Mouse (Mus musculus): ENCODE results near the gene Plekhf1. TPM values are rescaled to one million over a fixed set of nuclear protein-coding genes. Genes with fewer than 3 reads are reported as not detected.

Gene Plekhf1
- polyA plus RNA-seq, 1 experiment from 2014 or later, result 5.0 TPM

GRCm38 (mm10) chr7:38215281-38215680 is 12.5 kb downstream of the Plekhf1 start:
- Histone ChIP-seq H3K4me2 (no peak overlapping the region), H3K9ac (no peak overlapping the region), H3K4me3 (replicated peaks) (no peak overlapping the region), H3K27ac (no peak overlapping the region), H3K9me3 (replicated peaks) (no peaks in the 10 kb centered on the region), H3K27me3 (no peaks in the 10 kb centered on the region), H3K4me1 (peaks cover 6% of the 10 kb centered on the region), H3K36me3 (peaks cover 8% of the 10 kb centered on the region; the same call in 1 of the 2 replicates)
- 67% methylated on average over 7 of the region's 7 CpGs for WGBS
- ATAC-seq (replicated peaks; ENCODE audit: low FRiP score), result no peak

DNA sequence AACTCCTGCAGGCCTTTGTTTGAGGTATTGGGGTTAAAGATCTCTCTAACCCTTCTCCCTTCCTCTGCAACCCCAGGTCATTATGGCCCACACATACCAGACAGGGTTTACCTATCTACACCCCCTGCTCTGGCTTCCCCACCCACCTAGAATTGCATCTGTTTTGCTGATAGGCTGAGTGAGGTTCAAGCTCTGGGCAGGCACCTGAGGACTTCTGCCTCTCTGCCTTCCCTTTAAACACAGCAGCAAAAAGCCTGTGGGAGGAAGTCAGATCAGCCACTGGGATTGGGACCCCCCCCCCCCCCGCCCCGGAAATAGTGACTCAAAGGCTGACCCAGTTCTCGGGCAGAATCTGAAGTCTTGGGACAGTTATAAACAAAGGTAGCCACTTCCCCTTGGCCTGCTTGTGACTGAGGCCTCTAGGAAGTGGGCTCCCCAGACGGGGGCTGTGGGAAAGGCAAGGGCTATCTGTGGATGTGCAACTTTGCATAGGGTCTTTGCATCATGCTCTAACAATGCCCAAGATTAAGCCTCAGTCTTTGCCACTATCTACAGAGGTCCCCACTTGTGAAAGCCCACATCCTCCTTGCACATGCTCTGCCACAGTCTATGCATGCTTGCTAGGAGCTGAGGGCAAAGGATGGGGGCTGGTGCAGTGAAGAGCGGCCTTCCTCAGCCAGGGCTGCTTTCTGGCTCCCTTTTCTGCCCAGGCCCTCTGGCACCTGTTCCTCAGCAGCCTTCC is 13.2 kb downstream of the Plekhf1 start:
- H3K9ac ChIP-seq, result no peak overlapping the region
- H3K36me3 ChIP-seq, result peaks cover 3% of the 10 kb centered on the region; the same call in 1 of the 2 replicates
- H3K27me3 ChIP-seq, result no peaks in the 10 kb centered on the region
- no peak overlapping the region for H3K27ac ChIP-seq
- H3K4me2 ChIP-seq, result no peak overlapping the region
- no peaks in the 10 kb centered on the region for H3K9me3 ChIP-seq (replicated peaks)
- ATAC-seq (replicated peaks; ENCODE audit: low FRiP score), result no peak
- H3K4me3 ChIP-seq (replicated peaks), result no peak overlapping the region
- H3K4me1 ChIP-seq, result peaks cover 6% of the 10 kb centered on the region
- WGBS, result 58% methylated on average over 5 of the region's 5 CpGs

DNA sequence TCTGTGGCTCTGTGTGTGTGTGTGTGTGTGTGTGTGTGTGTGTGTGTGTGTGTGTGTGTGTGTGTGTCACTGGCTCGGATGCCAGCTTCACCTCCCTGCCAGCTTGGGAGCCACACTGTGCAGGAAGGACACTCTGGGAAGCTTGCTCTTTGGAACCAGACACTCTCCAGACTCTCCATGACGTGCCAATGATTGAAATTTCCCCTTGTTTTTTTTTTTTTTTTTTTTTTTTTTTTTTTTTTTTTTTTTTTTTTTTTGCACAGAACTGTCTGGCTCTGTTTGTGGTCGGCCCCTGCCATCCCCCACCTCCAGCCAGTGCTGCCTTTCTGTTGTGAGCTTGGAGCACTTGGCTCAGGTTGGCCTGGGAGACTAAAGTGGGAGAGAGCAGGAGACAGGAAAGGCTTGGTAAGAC is 15.2 kb downstream of the Plekhf1 start:
- Histone ChIP-seq H3K9ac (no peak overlapping the region), H3K4me3 (replicated peaks) (no peak overlapping the region), H3K36me3 (no peaks in the 10 kb centered on the region), H3K4me2 (no peak overlapping the region), H3K27me3 (no peaks in the 10 kb centered on the region), H3K4me1 (peaks cover 6% of the 10 kb centered on the region), H3K27ac (peak overlapping the region; percentile 54; the same call in 1 of the 2 replicates), H3K9me3 (replicated peaks) (no peaks in the 10 kb centered on the region)
- ATAC-seq (replicated peaks; ENCODE audit: low FRiP score), result no peak
- 18% methylated on average over 3 of the region's 3 CpGs for WGBS

GRCm38 (mm10) chr7:38209478-38210152 is 18.2 kb downstream of the Plekhf1 start:
- H3K36me3 ChIP-seq, result no peaks in the 10 kb centered on the region
- no peaks in the 10 kb centered on the region for H3K9me3 ChIP-seq (replicated peaks)
- 77% methylated on average over 11 of the region's 11 CpGs for WGBS
- no peak overlapping the region for H3K9ac ChIP-seq
- H3K4me2 ChIP-seq, result no peak overlapping the region
- peaks cover 6% of the 10 kb centered on the region for H3K4me1 ChIP-seq
- H3K27me3 ChIP-seq, result no peaks in the 10 kb centered on the region
- no peak for ATAC-seq (replicated peaks; ENCODE audit: low FRiP score)
- no peak overlapping the region for H3K4me3 ChIP-seq (replicated peaks)
- no peak overlapping the region for H3K27ac ChIP-seq

GRCm38 (mm10) chr7:38208969-38209368 is 18.8 kb downstream of the Plekhf1 start:
- H3K9ac ChIP-seq, result no peak overlapping the region
- no peaks in the 10 kb centered on the region for H3K36me3 ChIP-seq
- no peak overlapping the region for H3K27ac ChIP-seq

GRCm38 (mm10) chr7:38206564-38206963 is 21.3 kb downstream of the Plekhf1 start:
- Histone ChIP-seq H3K4me1 (no peaks in the 10 kb centered on the region), H3K27ac (no peak overlapping the region), H3K27me3 (no peaks in the 10 kb centered on the region), H3K9ac (no peak overlapping the region), H3K4me2 (no peak overlapping the region), H3K9me3 (replicated peaks) (no peaks in the 10 kb centered on the region), H3K4me3 (replicated peaks) (no peak overlapping the region), H3K36me3 (no peaks in the 10 kb centered on the region)
- ATAC-seq (replicated peaks; ENCODE audit: low FRiP score), result no peak
- 71% methylated on average over 3 of the region's 3 CpGs for WGBS

More at GRCm38 (mm10) chr7:38208969-38209368, 18.8 kb downstream of the Plekhf1 start:
- H3K4me3 ChIP-seq (replicated peaks), result no peak overlapping the region
- H3K4me2 ChIP-seq, result no peak overlapping the region
- peaks cover 6% of the 10 kb centered on the region for H3K4me1 ChIP-seq
- no peaks in the 10 kb centered on the region for H3K9me3 ChIP-seq (replicated peaks)
- no peak for ATAC-seq (replicated peaks; ENCODE audit: low FRiP score)
- 76% methylated on average over 3 of the region's 3 CpGs for WGBS
- H3K27me3 ChIP-seq, result no peaks in the 10 kb centered on the region

DNA sequence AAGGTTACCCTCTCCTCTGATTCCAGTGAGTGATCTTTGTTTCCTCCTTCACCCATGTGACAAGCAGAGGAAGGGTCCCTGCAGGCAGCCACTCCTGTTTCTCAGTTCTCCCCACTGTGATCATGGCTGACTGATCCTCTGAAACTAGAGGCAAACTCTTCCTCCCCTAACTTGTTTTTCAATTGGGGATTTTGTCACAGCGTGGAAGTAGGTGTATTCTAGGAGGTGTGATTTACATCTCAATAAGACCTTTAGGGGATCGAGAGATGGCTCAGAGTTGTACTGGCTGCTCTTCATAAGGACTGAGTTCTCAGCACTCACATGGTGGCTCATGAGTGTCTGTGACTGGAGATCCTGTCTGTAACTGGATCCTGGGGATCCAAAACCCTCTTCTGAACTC is 22.0 kb downstream of the Plekhf1 start:
- 41% methylated on average over 2 of the region's 2 CpGs for WGBS
- H3K4me2 ChIP-seq, result no peak overlapping the region
- no peaks in the 10 kb centered on the region for H3K27me3 ChIP-seq
- H3K4me1 ChIP-seq, result peaks cover 5% of the 10 kb centered on the region; the same call in 1 of the 2 replicates
- H3K4me3 ChIP-seq (replicated peaks), result no peak overlapping the region
- no peak overlapping the region for H3K27ac ChIP-seq
- no peaks in the 10 kb centered on the region for H3K36me3 ChIP-seq
- H3K9me3 ChIP-seq (replicated peaks), result no peaks in the 10 kb centered on the region
- ATAC-seq (replicated peaks; ENCODE audit: low FRiP score), result no peak
- H3K9ac ChIP-seq, result no peak overlapping the region

DNA sequence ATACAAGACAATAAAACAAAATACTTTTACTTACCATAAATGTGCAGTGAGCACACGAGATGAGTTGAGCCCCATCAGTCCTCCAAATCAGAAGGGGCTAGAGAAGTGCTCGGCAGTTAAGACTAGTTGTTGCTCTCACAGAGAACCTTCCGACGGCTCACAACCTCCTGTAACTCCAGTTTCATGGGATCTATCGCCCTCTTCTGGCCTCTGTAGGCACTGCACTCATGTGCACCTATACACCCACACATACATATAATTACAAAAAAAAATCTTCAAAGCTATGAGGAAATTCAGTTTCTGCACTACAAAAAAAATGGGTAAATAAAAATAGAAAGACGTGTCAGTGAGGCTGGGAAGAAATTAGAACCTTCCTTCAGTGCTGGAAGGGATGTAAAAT is 23.5 kb downstream of the Plekhf1 start:
- Histone ChIP-seq H3K36me3 (no peaks in the 10 kb centered on the region), H3K4me2 (no peak overlapping the region), H3K27me3 (no peaks in the 10 kb centered on the region), H3K27ac (no peak overlapping the region), H3K9ac (no peak overlapping the region), H3K9me3 (replicated peaks) (no peaks in the 10 kb centered on the region), H3K4me3 (replicated peaks) (no peak overlapping the region), H3K4me1 (peaks cover 8% of the 10 kb centered on the region; the same call in 1 of the 2 replicates)
- ATAC-seq (replicated peaks; ENCODE audit: low FRiP score), result no peak
- 91% methylated on average over 6 of the region's 6 CpGs for WGBS

DNA sequence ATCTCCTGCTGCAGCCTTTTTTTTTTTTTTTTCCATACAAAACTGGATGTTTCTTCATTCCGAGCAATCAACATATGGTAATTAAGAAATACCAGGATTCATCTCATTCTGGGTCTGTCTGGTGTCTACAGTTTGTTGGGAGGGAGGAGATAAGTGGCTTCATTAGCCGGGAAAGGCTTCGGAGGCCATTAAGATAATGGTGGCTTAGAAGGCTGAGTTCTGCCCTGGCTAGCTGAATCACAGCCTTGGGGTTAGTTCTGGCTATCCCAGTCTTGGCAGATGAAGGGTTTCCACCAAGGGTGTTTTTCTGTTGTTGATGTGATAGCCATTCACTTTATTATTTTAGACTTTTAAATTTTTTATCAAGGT is 26.5 kb downstream of the Plekhf1 start:
- Histone ChIP-seq H3K9ac (no peak overlapping the region), H3K27me3 (no peaks in the 10 kb centered on the region), H3K4me3 (replicated peaks) (peak overlapping the region; percentile 22; the same call in 1 of the 2 replicates), H3K9me3 (replicated peaks) (no peaks in the 10 kb centered on the region), H3K27ac (no peak overlapping the region), H3K4me2 (peak overlapping the region; percentile 52), H3K4me1 (peaks cover 8% of the 10 kb centered on the region; the same call in 1 of the 2 replicates), H3K36me3 (no peaks in the 10 kb centered on the region)
- no peak for ATAC-seq (replicated peaks; ENCODE audit: low FRiP score)
- WGBS, result 18% methylated on average over 3 of the region's 3 CpGs

- Histone ChIP-seq H3K4me3 (replicated peaks) (peak overlapping the region; percentile 22), H3K27ac (no peak overlapping the region), H3K9me3 (replicated peaks) (no peaks in the 10 kb centered on the region), H3K9ac (no peak overlapping the region), H3K4me2 (peak overlapping the region; percentile 52), H3K36me3 (0 out of 2 replicates have a peak, but pooled peaks cover 2% of the 10 kb centered on the region), H3K27me3 (no peaks in the 10 kb centered on the region), H3K4me1 (peaks cover 8% of the 10 kb centered on the region; the same call in 1 of the 2 replicates)
- 4% methylated on average over 28 of the region's 28 CpGs for WGBS
- peak; percentile 88 for ATAC-seq (replicated peaks; ENCODE audit: low FRiP score)
These were observed 27.1 kb downstream of the Plekhf1 start for GRCm38 (mm10) chr7:38200606-38201289.

- Histone ChIP-seq H3K4me2 (0 out of 2 replicates have a peak overlapping the region, but pooled peaks have one; percentile 52), H3K4me3 (replicated peaks) (no peak overlapping the region; the same call in 1 of the 2 replicates), H3K4me1 (peaks cover 8% of the 10 kb centered on the region; the same call in 1 of the 2 replicates), H3K9me3 (replicated peaks) (no peaks in the 10 kb centered on the region), H3K9ac (no peak overlapping the region), H3K27me3 (no peaks in the 10 kb centered on the region), H3K27ac (no peak overlapping the region), H3K36me3 (0 out of 2 replicates have a peak, but pooled peaks cover 3% of the 10 kb centered on the region)
- 66% methylated on average over 8 of the region's 8 CpGs for WGBS
- ATAC-seq (replicated peaks; ENCODE audit: low FRiP score), result no peak
These were observed 27.8 kb downstream of the Plekhf1 start for GRCm38 (mm10) chr7:38199907-38200605.
